8 mouse cellular contexts compared by ENCODE assay signal in genomic region chrX:169980809-169981289, GRCm38 (mm10). TPM values are rescaled to one million over a fixed set of nuclear protein-coding genes. Genes with fewer than 3 reads are reported as not detected.
A peak's percentile ranks its signal among the peaks of the same experiment; 100 is the strongest.
DNase-seq lines count a peak whose midpoint lies in the region; ATAC-seq and TF ChIP-seq lines count a peak whose summit lies in the region.

No protein-coding gene starts in this region.

- WGBS in lung, embryonic 14.5 days, result 68% methylated on average over 12 of the region's 12 CpGs
- WGBS in forebrain, embryonic 13.5 days, result 88% methylated on average over 12 of the region's 12 CpGs

- H3K27me3 ChIP-seq in lung, embryonic 14.5 days (ENCODE audit: insufficient read depth, low read length), result no peaks in the 10 kb centered on the region
- H3K27me3 ChIP-seq in forebrain, embryonic 13.5 days, result no peaks in the 10 kb centered on the region

- no peak overlapping the region for H3K4me3 ChIP-seq in lung, embryonic 14.5 days (ENCODE audit: low read depth, low read length)
- H3K4me3 ChIP-seq in forebrain, embryonic 13.5 days, result no peak overlapping the region

- TF ChIP-seq CTCF in lung, embryonic 14.5 days (IDR thresholded peaks at IDR 0.05; ENCODE audit: low read depth), result no peak

- no peak for ATAC-seq in lung, embryonic 14.5 days (ENCODE audit: insufficient read depth)
- ATAC-seq in forebrain, embryonic 13.5 days, result no peak

- H3K36me3 ChIP-seq in lung, embryonic 14.5 days (ENCODE audit: insufficient read depth), result peaks cover 69% of the 10 kb centered on the region
- H3K36me3 ChIP-seq in forebrain, embryonic 13.5 days (ENCODE audit: poor library complexity, severe bottlenecking), result peaks cover 75% of the 10 kb centered on the region

- H3K9me3 ChIP-seq in lung, embryonic 14.5 days (ENCODE audit: low read depth, low read length), result peaks cover 21% of the 10 kb centered on the region
- peaks cover 79% of the 10 kb centered on the region for H3K9me3 ChIP-seq in forebrain, embryonic 13.5 days (replicated peaks)

- H3K4me2 ChIP-seq in lung, embryonic 14.5 days, result no peak overlapping the region
- no peak overlapping the region for H3K4me2 ChIP-seq in forebrain, embryonic 13.5 days

- H3K27ac ChIP-seq in lung, embryonic 14.5 days (ENCODE audit: low read depth), result no peak overlapping the region
- H3K27ac ChIP-seq in forebrain, embryonic 13.5 days, result no peak overlapping the region

- DNase-seq in frontal cortex, postnatal 10 days (ENCODE audit: low spot score in 2 of 2), result peak; percentile 9 to 14
- no peak for DNase-seq in frontal cortex, adult 2 months (ENCODE audit: extremely low spot score in 1 of 2, low spot score in 1 of 2)
- peak; percentile 36 for DNase-seq in lung, embryonic 14.5 days
- no peak for DNase-seq in lung, postnatal 36 days
- DNase-seq in brain, adult 2 months (ENCODE audit: low read depth, low spot score), result peak; percentile 50
- peak; percentile 30 for DNase-seq in hindlimb bud, embryonic 11.5 days (ENCODE audit: extremely low spot score, low read depth, low spot score)
- peak; percentile 51 for DNase-seq in testis, postnatal 10 days (ENCODE audit: low spot score)

- H3K9ac ChIP-seq in lung, embryonic 14.5 days, result no peak overlapping the region
- no peak overlapping the region for H3K9ac ChIP-seq in forebrain, embryonic 13.5 days

- H3K4me1 ChIP-seq in lung, embryonic 14.5 days (ENCODE audit: insufficient read depth), result no peaks in the 10 kb centered on the region
- H3K4me1 ChIP-seq in forebrain, embryonic 13.5 days, result no peaks in the 10 kb centered on the region

RNA-seq across cellular contexts. Expression of gene Gm21887, which starts 28.6 kb away (rescaled TPM):
- polyA plus RNA-seq in frontal cortex, adult 2 months (2012; rRNA removed), result 891 and 1,402 TPM in 2 replicates
- polyA plus RNA-seq in lung, embryonic 14.5 days (2014; fragmentation: Nextera tagmentation; extraction: Ambion mirVana), result 252 and 439 TPM in 2 replicates
- polyA plus RNA-seq in forebrain, embryonic 13.5 days (2015; fragmentation: Nextera tagmentation; extraction: Ambion mirVana), result 195 and 234 TPM in 2 replicates

Comparison
In these comparisons a context has a peak if more than half of its experiments do, and no peak if none do; other contexts are left out.
1. DNase-seq: peak in frontal cortex, postnatal 10 days (2 of 2), lung, embryonic 14.5 days (single experiment), brain, adult 2 months (single experiment), hindlimb bud, embryonic 11.5 days (single experiment) and testis, postnatal 10 days (single experiment); none in frontal cortex, adult 2 months (0 of 2) and lung, postnatal 36 days (single experiment).